ENCODE assay signal across 11 mouse cellular contexts in the genomic region with DNA sequence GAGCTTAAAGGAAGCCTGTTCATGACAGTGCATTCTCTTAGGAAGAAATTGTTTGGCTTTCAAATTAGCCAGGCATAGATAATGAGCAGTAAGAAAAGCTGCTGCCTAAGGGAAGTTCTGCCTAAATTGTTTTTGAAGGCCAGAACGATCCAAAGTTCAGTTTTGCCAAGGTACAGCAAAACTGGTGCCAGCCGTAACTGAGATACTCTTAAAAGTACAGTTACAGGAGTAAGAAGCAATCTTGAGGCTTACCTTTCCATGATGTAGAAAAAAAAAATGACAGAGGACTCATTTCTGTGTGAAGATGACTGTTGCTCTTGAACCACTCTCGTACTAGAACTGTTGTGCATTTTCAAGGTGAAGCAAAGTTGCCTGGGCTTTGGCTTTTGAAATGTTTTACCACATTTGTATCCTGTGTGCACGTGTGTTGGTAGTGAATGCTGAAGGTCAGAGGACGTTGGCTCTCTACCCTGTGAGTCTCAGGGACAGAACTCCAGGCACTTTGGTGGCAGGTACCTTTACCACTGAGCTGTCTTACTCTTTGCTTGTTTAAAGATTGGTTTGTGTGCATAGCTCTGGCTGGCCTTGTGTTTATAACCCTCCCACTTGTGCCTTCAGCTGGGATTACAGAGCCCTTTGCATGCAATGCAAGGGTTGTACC. TPM values are rescaled to one million over a fixed set of nuclear protein-coding genes. Genes with fewer than 3 reads are reported as not detected.
DNase-seq lines count a peak whose midpoint lies in the region; ATAC-seq lines count a peak whose summit lies in the region.
"Had no signal": no experiment of that assay in that cellular context is flagged by ENCODE, and none has a peak within 500 bp of the region (broad histone marks: within the 10 kb centered on the region; RNA-seq: fewer than 3 reads in every experiment).

No protein-coding gene starts in this region.

- H3K27ac ChIP-seq in forebrain, embryonic 16.5 days (ENCODE audit: low read length) = no peak overlapping the region
- H3K27ac ChIP-seq in forebrain, embryonic 10.5 days = no peak overlapping the region
- no peak overlapping the region for H3K27ac ChIP-seq in neural tube, embryonic 12.5 days
- H3K27ac ChIP-seq: limb, embryonic 15.5 days; stomach, embryonic 15.5 days had no signal

- intact Hi-C loops in gastrocnemius, postnatal 36 days (cut with DNase I) = no loop called here

- H3K4me2 ChIP-seq in forebrain, embryonic 16.5 days (ENCODE audit: low read length) = no peak overlapping the region
- 0 out of 2 replicates have a peak overlapping the region, but pooled peaks have one; percentile 0 for H3K4me2 ChIP-seq in neural tube, embryonic 12.5 days (replicated peaks)
- H3K4me2 ChIP-seq: limb, embryonic 15.5 days; stomach, embryonic 15.5 days had no signal

- ATAC-seq in forebrain, embryonic 16.5 days = no peak
- ATAC-seq in neural tube, embryonic 12.5 days (ENCODE audit: low FRiP score, low read depth) = no peak
- ATAC-seq: activated CD4-positive, CD25-positive, alpha-beta regulatory T cell, adult 4 months had no signal

- no peaks in the 10 kb centered on the region for H3K9me3 ChIP-seq in forebrain, embryonic 16.5 days (ENCODE audit: control insufficient read depth, low read length)
- no peaks in the 10 kb centered on the region for H3K9me3 ChIP-seq in forebrain, embryonic 10.5 days
- no peaks in the 10 kb centered on the region for H3K9me3 ChIP-seq in neural tube, embryonic 12.5 days
- H3K9me3 ChIP-seq: limb, embryonic 15.5 days; stomach, embryonic 15.5 days had no signal

- 0 out of 2 replicates have a peak overlapping the region, but pooled peaks have one; percentile 13 for H3K9ac ChIP-seq in forebrain, embryonic 16.5 days (replicated peaks; ENCODE audit: low read depth, low read length)
- no peak overlapping the region for H3K9ac ChIP-seq in neural tube, embryonic 12.5 days
- H3K9ac ChIP-seq: limb, embryonic 15.5 days; stomach, embryonic 15.5 days had no signal

- H3K27me3 ChIP-seq in forebrain, embryonic 16.5 days (replicated peaks; ENCODE audit: control insufficient read depth, insufficient read depth, low read length) = no peaks in the 10 kb centered on the region
- H3K27me3 ChIP-seq in forebrain, embryonic 10.5 days (ENCODE audit: poor library complexity, severe bottlenecking) = no peaks in the 10 kb centered on the region
- no peaks in the 10 kb centered on the region for H3K27me3 ChIP-seq in neural tube, embryonic 12.5 days (replicated peaks)
- H3K27me3 ChIP-seq: limb, embryonic 15.5 days; stomach, embryonic 15.5 days had no signal

- no peak for DNase-seq in forebrain, embryonic 10.5 days (ENCODE audit: extremely low spot score, low spot score)
- no peak for DNase-seq in neural tube, embryonic 10.5 days (ENCODE audit: extremely low spot score, low spot score)
- DNase-seq in kidney, postnatal 36 days = peak; percentile 55 to 78
- DNase-seq in gastrocnemius, postnatal 36 days = no peak
- DNase-seq in frontal cortex, postnatal 14 days (ENCODE audit: low spot score in 2 of 2) = no peak
- DNase-seq in layer of hippocampus, postnatal 25 days (ENCODE audit: extremely low spot score in 1 of 2, low spot score in 1 of 2) = no peak

- H3K36me3 ChIP-seq in forebrain, embryonic 16.5 days (ENCODE audit: control insufficient read depth, insufficient read depth) = peaks cover 7% of the 10 kb centered on the region
- H3K36me3 ChIP-seq in forebrain, embryonic 10.5 days (replicated peaks) = peaks cover 58% of the 10 kb centered on the region
- peaks cover 22% of the 10 kb centered on the region for H3K36me3 ChIP-seq in neural tube, embryonic 12.5 days

- H3K4me3 ChIP-seq in forebrain, embryonic 16.5 days (replicated peaks; ENCODE audit: low read length) = no peak overlapping the region
- H3K4me3 ChIP-seq in forebrain, embryonic 10.5 days = no peak overlapping the region; the same call in 1 of the 2 replicates
- no peak overlapping the region for H3K4me3 ChIP-seq in neural tube, embryonic 12.5 days
- H3K4me3 ChIP-seq: limb, embryonic 15.5 days; stomach, embryonic 15.5 days had no signal

- H3K4me1 ChIP-seq in forebrain, embryonic 16.5 days (replicated peaks; ENCODE audit: control insufficient read depth, insufficient read depth, low read length) = peaks cover 24% of the 10 kb centered on the region
- peaks cover 38% of the 10 kb centered on the region for H3K4me1 ChIP-seq in forebrain, embryonic 10.5 days
- H3K4me1 ChIP-seq in neural tube, embryonic 12.5 days = peaks cover 22% of the 10 kb centered on the region

- 56% methylated on average over 5 of the region's 5 CpGs for WGBS in forebrain, embryonic 16.5 days
- WGBS in forebrain, embryonic 10.5 days = 79% methylated on average over 5 of the region's 5 CpGs
- 78% methylated on average over 5 of the region's 5 CpGs for WGBS in neural tube, embryonic 12.5 days

RNA-seq across cellular contexts. Expression of gene Mgat2, which starts 3.0 kb away (rescaled TPM):
- polyA plus RNA-seq in forebrain, embryonic 16.5 days (2015; fragmentation: Nextera tagmentation; extraction: Ambion mirVana) = 32.6 and 37.8 TPM in 2 replicates
- polyA plus RNA-seq in forebrain, embryonic 10.5 days (2016; fragmentation: Nextera tagmentation; extraction: Ambion mirVana) = 28.3 and 30.9 TPM in 2 replicates
- polyA plus RNA-seq in neural tube, embryonic 12.5 days (2016; fragmentation: Nextera tagmentation; extraction: Ambion mirVana) = 50.7 and 51.2 TPM in 2 replicates
- 1 to 10 TPM; 6.5 to 7.7 TPM for total RNA-seq in gastrocnemius, postnatal 36 days (2021)
- total RNA-seq in layer of hippocampus, postnatal 25 days (2021) = 10 to 100 TPM; 27.4 to 29.6 TPM

RNA-seq across cellular contexts. Expression of gene Rpl36al, which starts 3.1 kb away (rescaled TPM):
- polyA plus RNA-seq in forebrain, embryonic 16.5 days (2015; fragmentation: Nextera tagmentation; extraction: Ambion mirVana) = 289 and 292 TPM in 2 replicates
- polyA plus RNA-seq in forebrain, embryonic 10.5 days (2016; fragmentation: Nextera tagmentation; extraction: Ambion mirVana) = 567 and 576 TPM in 2 replicates
- polyA plus RNA-seq in neural tube, embryonic 12.5 days (2016; fragmentation: Nextera tagmentation; extraction: Ambion mirVana) = 443 and 444 TPM in 2 replicates
- total RNA-seq in gastrocnemius, postnatal 36 days (2021) = 100 to 1,000 TPM; 256 to 308 TPM
- total RNA-seq in layer of hippocampus, postnatal 25 days (2021) = 100 to 1,000 TPM; 177 to 208 TPM

RNA-seq across cellular contexts. Expression of gene Gm49383, which starts 10.0 kb away (rescaled TPM):
- polyA plus RNA-seq in forebrain, embryonic 16.5 days (2015; fragmentation: Nextera tagmentation; extraction: Ambion mirVana) = 20.0 and 23.6 TPM in 2 replicates
- 62.2 and 67.8 TPM in 2 replicates for polyA plus RNA-seq in forebrain, embryonic 10.5 days (2016; fragmentation: Nextera tagmentation; extraction: Ambion mirVana)
- 26.6 and 27.6 TPM in 2 replicates for polyA plus RNA-seq in neural tube, embryonic 12.5 days (2016; fragmentation: Nextera tagmentation; extraction: Ambion mirVana)
- total RNA-seq in gastrocnemius, postnatal 36 days (2021) = 1 to 10 TPM; 1.9 to 3.2 TPM
- total RNA-seq in layer of hippocampus, postnatal 25 days (2021) = 1 to 10 TPM; 3.4 to 7.7 TPM

RNA-seq across cellular contexts. Expression of gene Dnaaf2, which starts 11.3 kb away (rescaled TPM):
- 8.1 and 9.1 TPM in 2 replicates for polyA plus RNA-seq in forebrain, embryonic 16.5 days (2015; fragmentation: Nextera tagmentation; extraction: Ambion mirVana)
- polyA plus RNA-seq in forebrain, embryonic 10.5 days (2016; fragmentation: Nextera tagmentation; extraction: Ambion mirVana) = 16.3 and 19.0 TPM in 2 replicates
- 11.7 and 12.1 TPM in 2 replicates for polyA plus RNA-seq in neural tube, embryonic 12.5 days (2016; fragmentation: Nextera tagmentation; extraction: Ambion mirVana)
- total RNA-seq in gastrocnemius, postnatal 36 days (2021) = under 1 TPM; 0.33 to 0.44 TPM
- 1 to 10 TPM; 1.9 to 2.1 TPM for total RNA-seq in layer of hippocampus, postnatal 25 days (2021)

RNA-seq across cellular contexts. Expression of gene Gm49384, which starts 17.1 kb away (rescaled TPM):
- 16.5 and 22.1 TPM in 2 replicates for polyA plus RNA-seq in forebrain, embryonic 16.5 days (2015; fragmentation: Nextera tagmentation; extraction: Ambion mirVana)
- 51.8 and 59.4 TPM in 2 replicates for polyA plus RNA-seq in forebrain, embryonic 10.5 days (2016; fragmentation: Nextera tagmentation; extraction: Ambion mirVana)
- polyA plus RNA-seq in neural tube, embryonic 12.5 days (2016; fragmentation: Nextera tagmentation; extraction: Ambion mirVana) = 21.0 and 22.7 TPM in 2 replicates
- total RNA-seq in gastrocnemius, postnatal 36 days (2021) = 1 to 10 TPM; 1.5 to 1.8 TPM
- 1 to 10 TPM; 3.4 to 3.8 TPM for total RNA-seq in layer of hippocampus, postnatal 25 days (2021)

Comparison
In these comparisons a context has a peak if more than half of its experiments do, and no peak if none do; other contexts are left out.
1. DNase-seq: peak in kidney, postnatal 36 days (2 of 2); none in forebrain, embryonic 10.5 days (single experiment), neural tube, embryonic 10.5 days (single experiment), gastrocnemius, postnatal 36 days (0 of 2), frontal cortex, postnatal 14 days (0 of 2) and layer of hippocampus, postnatal 25 days (0 of 2).